Mouse (Mus musculus) frontal cortex, postnatal 10 days (tissue): ENCODE results near the gene Klhl42.

Source experiments
- DNase-seq, 2 experiments: peaks; one replicate each; pipeline ENCODE4 v3.0.0; 2022; ENCODE audit warnings: low spot score in 2 of 2, mixed read lengths in 1 of 2

The Klhl42 gene

GRCm38 (mm10) chr6:147151069-147151468 is 59.9 kb downstream of the Klhl42 start:
- DNase-seq = no peak

DNA sequence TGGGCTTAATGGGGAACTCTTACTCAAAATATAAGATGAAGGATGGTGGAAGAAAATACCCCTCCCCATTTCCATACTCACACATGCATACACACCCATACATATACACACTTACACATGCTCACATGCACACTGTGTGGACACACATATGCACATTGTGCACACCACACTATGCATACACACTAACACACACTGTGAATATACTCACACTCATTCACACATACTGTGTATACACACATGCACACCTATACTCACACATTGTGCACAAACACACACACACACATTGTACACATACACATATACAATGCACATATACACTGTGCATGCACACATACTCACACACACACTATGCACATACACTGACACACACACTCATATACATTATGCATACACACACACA is 60.7 kb downstream of the Klhl42 start:
- DNase-seq = no peak

DNA sequence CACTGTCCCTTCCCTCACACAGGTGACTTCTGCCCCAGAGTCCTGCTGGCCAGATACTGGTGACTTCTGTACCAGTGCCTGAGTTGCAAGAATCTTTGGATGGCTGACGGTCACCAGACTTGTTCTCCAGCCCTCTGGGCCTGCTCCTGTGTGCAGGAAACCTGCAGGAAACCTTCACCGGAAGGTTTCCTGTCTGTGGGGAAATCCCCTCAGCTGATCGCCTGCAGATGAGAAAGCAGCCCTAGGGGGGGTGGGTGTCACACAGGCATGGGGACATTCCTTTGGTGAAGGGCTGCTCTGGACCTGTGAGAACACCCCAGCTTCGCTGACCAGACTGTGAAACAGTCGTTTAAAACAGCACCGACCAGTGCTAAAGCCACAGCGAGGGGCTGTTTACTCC is 63.9 kb downstream of the Klhl42 start:
- no peak for DNase-seq

DNA sequence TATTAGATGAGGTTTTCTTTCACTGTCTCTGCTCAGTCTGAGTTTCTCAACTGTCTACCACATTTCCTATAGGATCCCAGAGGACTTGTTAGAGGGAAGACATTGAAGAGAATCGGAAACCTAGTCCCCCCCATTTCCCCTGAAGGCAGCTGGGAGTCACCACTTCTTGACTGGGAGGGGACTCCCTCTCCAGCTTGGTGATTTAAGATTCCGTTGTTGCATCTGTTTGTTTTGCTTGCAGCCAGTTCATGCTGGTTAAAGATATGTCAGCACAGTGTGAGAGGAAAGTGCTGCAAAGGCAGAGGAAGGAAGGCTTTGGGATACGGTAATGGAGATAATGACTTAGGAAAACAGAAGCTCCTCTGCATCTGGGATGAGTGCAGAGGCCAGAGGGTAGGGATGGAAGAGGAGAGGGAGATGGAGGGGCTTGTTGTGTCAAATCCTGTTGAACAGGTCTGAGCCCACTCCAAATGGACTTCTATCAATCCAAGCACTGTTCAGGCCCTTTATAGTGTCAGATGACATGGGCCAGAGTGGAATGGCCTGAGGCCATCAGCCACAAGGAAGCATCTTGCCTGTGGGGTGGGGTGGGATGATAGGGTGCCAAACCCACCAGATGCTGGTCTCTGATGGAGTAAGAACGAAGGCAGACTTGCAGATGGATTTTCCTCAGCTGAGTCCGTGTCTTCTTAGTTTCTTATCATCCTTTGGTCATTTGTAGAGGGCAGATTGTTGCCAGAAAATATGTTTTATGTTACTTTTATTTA is 70.8 kb downstream of the Klhl42 start:
- DNase-seq = no peak
